Mouse (Mus musculus): ENCODE results near the gene Tmpo. TPM values are rescaled to one million over a fixed set of nuclear protein-coding genes. Genes with fewer than 3 reads are reported as not detected.

Tmpo gene
- polyA plus RNA-seq (2015; fragmentation: Nextera tagmentation; extraction: Ambion mirVana), result 48.1 and 51.2 TPM in 2 replicates

DNA sequence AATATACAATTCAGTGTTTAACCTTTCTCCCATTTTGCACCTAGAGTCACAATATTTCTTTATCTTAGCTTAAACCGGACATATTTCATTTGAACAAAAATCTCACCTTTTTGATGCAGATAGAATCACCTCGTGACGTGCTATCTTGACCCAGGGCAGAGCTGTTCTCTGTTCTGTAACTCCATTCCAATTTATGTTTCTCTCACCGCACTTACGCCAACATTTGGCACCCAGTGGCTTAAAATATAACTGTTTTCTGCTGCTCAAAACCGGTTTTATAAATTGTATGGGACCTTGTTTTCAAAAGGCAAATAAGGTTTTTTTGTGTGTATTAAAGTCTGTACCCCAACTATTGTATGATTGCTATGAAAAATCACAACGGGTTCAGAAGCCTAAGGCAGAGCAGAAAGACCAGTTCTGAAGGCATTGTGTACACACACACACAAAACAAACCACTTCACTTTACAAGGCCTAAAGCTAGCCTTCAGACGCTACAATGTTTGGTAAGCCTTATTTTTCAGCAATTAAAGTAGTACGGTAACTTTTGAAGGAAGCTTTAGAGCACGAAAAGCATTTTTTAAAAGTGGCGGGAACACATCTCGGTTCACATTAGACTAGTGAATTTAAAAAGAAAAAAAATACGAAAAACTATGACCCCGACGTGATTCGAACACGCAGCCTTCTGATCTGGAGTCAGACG, at the start of gene Tmpo:
TSS of gene Tmpo (minus strand) at position 555 of the 700 bp plus-strand sequence.

GRCm38 (mm10) chr10:91123828-91124822, 57.0 kb downstream of the Tmpo start, which contains the start of gene Slc25a3:
Gene Slc25a3, minus strand, starts transcription at chr10:91124059.

Other genes starting within 250 kb of the Tmpo start
- gene Apaf1, start 98.5 kb downstream of the Tmpo start, polyA plus RNA-seq (2015; fragmentation: Nextera tagmentation; extraction: Ambion mirVana), result 9.1 and 11.7 TPM in 2 replicates
- 25.4 and 30.2 TPM in 2 replicates for gene Ikbip, start 98.4 kb downstream of the Tmpo start, polyA plus RNA-seq (2015; fragmentation: Nextera tagmentation; extraction: Ambion mirVana)
- gene Slc25a3, start 57.3 kb downstream of the Tmpo start, polyA plus RNA-seq (2015; fragmentation: Nextera tagmentation; extraction: Ambion mirVana), result 757 and 779 TPM in 2 replicates

Data from neural tube, postnatal 0 days (tissue).